Mouse (Mus musculus): Measurements from ENCODE around the gene Tmem248. TPM values are rescaled to one million over a fixed set of nuclear protein-coding genes. Genes with fewer than 3 reads are reported as not detected.

Tmem248 gene
- total RNA-seq, 4 experiments from 2014 or later, result 40.7 to 43.8 (median 41.8) TPM

- no peak for DNase-seq (ENCODE audit: low spot score in 2 of 2)
These were observed 16.4 kb upstream of the Tmem248 start for GRCm38 (mm10) chr5:130200233-130201029.

GRCm38 (mm10) chr5:130203948-130204347, 12.9 kb upstream of the Tmem248 start:
- DNase-seq (ENCODE audit: low spot score in 2 of 2), result no peak

GRCm38 (mm10) chr5:130204560-130204959, 12.3 kb upstream of the Tmem248 start:
- DNase-seq (ENCODE audit: low spot score in 2 of 2), result no peak

- no peak for DNase-seq (ENCODE audit: low spot score in 2 of 2)
These were observed 11.3 kb upstream of the Tmem248 start for GRCm38 (mm10) chr5:130205441-130206023.

- no peak for DNase-seq (ENCODE audit: low spot score in 2 of 2)
These were observed 9.6 kb upstream of the Tmem248 start for GRCm38 (mm10) chr5:130207299-130207698.

GRCm38 (mm10) chr5:130212956-130213355, 3.9 kb upstream of the Tmem248 start:
- no peak for DNase-seq (ENCODE audit: low spot score in 2 of 2)

GRCm38 (mm10) chr5:130217406-130217805, 525 bp downstream of the Tmem248 start:
- no peak for DNase-seq (ENCODE audit: low spot score in 2 of 2)

- DNase-seq (ENCODE audit: low spot score in 2 of 2), result no peak
These were observed 1.5 kb downstream of the Tmem248 start for GRCm38 (mm10) chr5:130218336-130218735.

GRCm38 (mm10) chr5:130221316-130221715, 4.4 kb downstream of the Tmem248 start:
- DNase-seq (ENCODE audit: low spot score in 2 of 2), result no peak

GRCm38 (mm10) chr5:130221760-130222145, 4.9 kb downstream of the Tmem248 start:
- no peak for DNase-seq (ENCODE audit: low spot score in 2 of 2)

GRCm38 (mm10) chr5:130222146-130223004, 5.5 kb downstream of the Tmem248 start:
- DNase-seq (ENCODE audit: low spot score in 2 of 2), result peak; percentile 86 to 91

GRCm38 (mm10) chr5:130226790-130227189, 9.9 kb downstream of the Tmem248 start:
- no peak for DNase-seq (ENCODE audit: low spot score in 2 of 2)

GRCm38 (mm10) chr5:130228120-130228519, 11.2 kb downstream of the Tmem248 start:
- DNase-seq (ENCODE audit: low spot score in 2 of 2), result no peak

- DNase-seq (ENCODE audit: low spot score in 2 of 2), result no peak
These were observed 19.4 kb downstream of the Tmem248 start for GRCm38 (mm10) chr5:130236302-130236701.

GRCm38 (mm10) chr5:130239236-130239635, 22.4 kb downstream of the Tmem248 start:
- DNase-seq (ENCODE audit: low spot score in 2 of 2), result no peak

GRCm38 (mm10) chr5:130239856-130240255, 23.0 kb downstream of the Tmem248 start:
- DNase-seq (ENCODE audit: low spot score in 2 of 2), result no peak

- DNase-seq (ENCODE audit: low spot score in 2 of 2), result no peak
These were observed 24.5 kb downstream of the Tmem248 start for GRCm38 (mm10) chr5:130241426-130241825.

- DNase-seq (ENCODE audit: low spot score in 2 of 2), result no peak
These were observed 30.9 kb downstream of the Tmem248 start for GRCm38 (mm10) chr5:130247823-130248222.

GRCm38 (mm10) chr5:130254164-130255016, 37.5 kb downstream of the Tmem248 start:
- DNase-seq (ENCODE audit: low spot score in 2 of 2), result peak in 1 of 2 experiments; percentile 26

- peak; percentile 98 to 99 for DNase-seq (ENCODE audit: low spot score in 2 of 2)
These were observed 38.3 kb downstream of the Tmem248 start, which contains the start of the genes Sbds and Tyw1 for GRCm38 (mm10) chr5:130255017-130255720. TSS of gene Sbds (minus strand) at chr5:130255530. TSS of gene Tyw1 (plus strand) at chr5:130255619.
